Mouse (Mus musculus) frontal cortex, postnatal 25 days (tissue): Measurements from ENCODE around the gene Kirrel.

Source experiments
- DNase-seq, 2 experiments: peaks; one replicate each; pipeline ENCODE4 v3.0.0; 2022; ENCODE audit warnings: low spot score in 2 of 2

Gene Kirrel

DNA sequence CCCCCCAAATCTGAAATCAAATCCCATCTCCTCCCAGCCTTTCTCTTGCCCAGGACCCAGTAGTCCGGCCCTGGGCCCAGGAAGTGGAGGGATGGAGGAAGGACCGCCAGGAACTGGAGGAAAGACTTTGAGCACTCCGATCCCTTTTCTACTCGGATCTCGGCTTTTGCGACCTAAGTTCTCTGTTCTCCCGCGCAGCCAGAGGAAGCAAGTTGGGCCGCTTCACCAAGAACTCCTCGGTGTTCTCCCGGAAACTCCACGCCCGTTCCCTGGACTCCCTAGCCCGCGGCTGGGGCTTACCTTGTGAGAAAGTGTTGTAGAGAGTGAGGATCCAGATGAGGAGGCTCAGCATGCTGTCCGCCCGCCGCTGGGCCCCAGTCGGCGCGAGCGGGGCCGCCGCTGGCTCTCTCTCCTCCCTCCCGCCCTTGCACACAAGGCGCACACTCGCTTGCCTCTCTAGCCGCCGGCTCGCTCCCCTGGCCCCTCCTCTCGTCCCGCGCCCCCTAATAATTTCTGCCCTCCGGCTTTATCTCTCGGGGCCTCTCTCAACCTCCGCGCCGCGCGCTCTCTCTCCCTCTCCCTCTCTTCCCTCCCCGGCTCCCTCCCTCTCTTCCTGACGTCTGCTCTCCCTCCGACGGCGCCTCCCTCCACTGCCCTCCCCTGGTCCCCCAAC is at the start of gene Kirrel:
Kirrel (minus strand) TSS at position 652 of the 673 bp plus-strand sequence.
- DNase-seq = no peak

DNA sequence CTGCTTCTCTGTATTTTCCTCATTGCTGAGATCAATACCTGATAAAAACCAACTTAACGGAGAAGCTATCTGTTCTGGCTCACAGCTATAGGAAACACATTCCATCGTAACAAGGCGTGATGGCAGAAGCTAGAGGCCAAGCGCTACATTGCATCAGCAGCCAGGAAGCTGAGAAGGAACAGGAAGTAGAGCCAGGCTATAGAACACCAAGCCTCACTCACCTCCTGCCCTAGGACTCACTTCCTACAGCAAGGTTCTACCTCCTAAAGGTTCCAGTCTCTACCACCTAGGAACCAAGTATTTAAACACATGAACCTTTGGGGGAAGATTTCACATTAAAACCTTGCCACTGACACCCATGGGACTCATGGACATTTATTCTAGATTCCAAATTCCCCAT is 49.1 kb upstream of the Kirrel start:
- no peak for DNase-seq

DNA sequence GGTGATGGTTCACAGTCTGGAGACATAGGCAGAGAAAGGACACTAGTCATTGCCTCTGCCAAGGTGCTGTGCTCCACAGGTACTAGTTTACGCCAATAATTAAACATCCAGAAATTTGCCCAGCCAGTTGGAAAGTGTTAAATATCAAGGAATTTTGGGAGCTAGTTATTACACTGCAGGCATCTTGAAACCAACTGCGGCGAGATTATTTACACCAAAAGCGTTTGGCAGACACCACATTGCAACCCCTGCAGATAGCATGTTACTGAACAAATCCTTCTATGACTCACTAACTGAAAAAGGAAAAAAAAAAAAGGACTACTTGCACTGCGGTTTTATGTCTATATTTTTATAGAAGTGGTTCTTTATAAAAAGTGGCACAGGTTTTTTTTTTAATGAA is 47.8 kb upstream of the Kirrel start:
- no peak for DNase-seq

DNA sequence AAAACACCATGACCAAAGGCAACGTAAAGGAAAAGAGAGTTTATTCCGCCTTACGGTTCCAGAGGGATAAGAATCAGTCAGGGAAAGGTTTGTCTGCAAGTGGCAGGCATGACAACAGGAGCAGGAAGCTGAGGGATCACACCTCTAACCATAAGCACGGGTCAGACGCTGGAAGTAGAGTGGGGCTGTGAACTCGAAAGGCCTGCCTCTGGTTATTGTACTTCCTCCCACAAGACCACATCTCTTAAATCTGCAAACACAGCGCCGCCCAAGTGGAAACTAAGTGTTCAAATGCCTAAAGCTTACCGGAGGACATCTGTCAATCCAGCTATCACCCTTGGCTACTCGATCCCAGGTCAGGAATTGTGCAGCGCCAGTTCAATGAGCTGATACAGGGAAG is 40.6 kb upstream of the Kirrel start:
- DNase-seq = no peak

DNA sequence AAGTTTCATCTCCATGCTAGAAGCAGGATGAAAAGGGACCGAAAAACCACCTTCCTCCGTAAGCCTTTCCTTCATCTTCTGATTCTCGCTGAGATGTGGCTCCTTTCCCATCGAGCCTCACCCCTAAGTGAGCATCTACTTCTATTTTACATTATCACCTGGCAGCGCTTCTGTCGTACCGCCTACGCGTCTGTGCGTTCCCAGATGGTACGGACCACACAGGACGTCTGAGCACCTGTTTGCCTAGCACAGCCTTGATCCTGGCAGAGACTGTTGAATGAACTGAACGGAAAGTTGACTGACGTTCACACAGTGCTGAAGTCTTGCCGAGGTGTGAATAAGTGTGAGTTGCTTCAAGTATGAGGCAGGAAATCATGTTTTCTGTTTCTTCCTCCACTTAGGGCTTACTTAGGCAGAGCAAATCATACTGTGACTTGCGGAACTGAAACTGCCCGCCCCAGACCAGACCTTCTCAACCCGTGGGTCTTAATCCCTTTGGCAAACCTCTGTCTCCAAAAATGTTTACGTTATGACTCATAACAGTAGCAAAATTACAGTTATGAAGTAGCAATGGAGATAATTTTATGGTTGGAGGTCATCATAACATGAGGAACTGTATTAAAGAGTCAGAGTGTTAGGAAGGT is 39.8 kb upstream of the Kirrel start:
- no peak for DNase-seq

DNA sequence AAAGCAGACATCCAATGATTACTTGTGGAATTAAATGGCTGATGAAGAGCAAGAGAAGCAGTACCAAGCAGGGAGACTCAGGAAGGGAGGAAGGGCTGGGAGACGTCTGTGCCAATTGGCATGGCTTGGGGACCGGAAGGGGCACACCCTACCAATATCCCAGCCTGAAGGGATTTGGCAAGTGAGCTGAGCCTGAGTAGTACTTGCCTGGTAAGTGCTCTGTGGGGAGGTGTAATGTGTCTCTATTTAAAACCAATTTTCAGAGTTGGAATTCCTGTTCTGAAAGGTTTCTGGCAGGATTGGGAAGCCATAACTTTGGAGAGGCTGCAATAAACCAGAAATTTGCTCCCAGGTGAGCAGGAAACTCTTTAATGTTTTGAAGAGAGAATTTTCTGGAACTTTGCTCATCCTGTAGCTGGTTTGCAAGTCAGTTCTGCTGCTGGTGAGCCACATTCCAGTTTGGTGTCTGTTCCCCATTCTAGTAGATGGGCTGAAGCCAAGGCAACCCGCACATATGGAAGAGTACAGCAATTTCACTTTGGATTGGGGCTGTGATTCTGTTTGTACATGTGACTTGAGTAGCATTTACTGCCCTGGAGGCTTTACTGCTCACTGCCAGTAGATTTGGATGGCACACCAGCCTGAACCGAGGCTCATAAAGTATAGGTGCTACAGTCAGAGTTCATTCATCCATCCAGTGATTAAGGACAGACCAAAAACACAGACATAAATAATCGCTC is 32.0 kb upstream of the Kirrel start:
- no peak for DNase-seq

DNA sequence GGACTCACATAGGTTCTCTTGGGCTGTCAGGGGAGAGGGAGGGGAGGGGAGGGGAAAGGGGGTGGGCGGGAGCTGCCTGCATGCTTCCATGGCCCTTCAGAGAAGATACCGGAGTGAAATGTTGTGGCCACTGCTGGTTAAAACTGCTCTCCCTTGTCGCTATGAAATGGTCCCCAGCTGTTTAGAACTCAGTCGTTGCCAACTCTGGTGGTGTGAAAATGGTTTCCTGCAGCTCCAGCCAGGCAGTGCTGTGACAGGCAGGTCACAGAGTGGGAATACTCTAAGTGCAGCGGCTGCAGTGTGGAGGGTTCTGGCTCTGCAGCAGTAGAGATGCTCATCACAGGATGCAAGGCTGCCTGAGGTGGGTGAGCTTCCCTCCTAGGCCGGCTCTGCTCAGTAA is 22.1 kb upstream of the Kirrel start:
- no peak for DNase-seq

DNA sequence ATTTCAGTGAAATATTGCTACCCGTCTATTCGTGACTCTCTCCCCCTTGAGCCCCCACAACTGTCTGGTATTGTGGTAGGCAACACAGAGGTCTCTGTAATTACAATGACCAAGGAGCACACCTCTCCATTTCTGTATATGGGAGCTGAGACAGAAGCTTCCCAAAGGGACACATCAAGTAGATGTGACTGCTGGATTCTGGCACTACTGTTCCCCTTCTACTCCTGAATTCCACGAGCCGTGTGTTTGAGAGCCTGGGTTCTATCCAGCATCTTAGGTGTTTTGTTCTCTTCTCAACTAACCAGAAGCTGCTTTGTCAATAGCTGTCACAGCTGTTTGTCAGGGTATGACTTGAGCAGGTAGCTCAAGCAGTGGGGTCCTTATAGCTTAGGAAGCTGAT is 20.5 kb upstream of the Kirrel start:
- no peak for DNase-seq

DNA sequence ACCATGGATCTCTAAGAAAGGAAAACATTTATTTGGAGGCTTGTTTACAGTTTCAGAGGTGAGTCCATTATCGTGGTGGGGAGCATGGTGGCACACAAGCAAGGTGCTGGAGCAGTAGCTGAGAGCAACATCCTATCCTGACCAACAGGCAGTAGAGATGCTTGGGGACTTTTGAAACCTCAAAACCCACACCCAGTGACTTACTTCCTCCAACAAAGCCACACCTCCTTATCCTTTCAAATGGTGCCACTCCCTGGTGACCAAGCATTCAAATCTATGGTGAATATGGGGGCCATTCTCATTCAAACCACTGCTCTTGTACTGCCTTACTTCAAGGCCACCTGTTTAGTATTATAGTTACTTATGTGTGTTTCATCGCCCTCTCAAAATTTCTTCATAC is 20.0 kb upstream of the Kirrel start:
- DNase-seq = no peak

DNA sequence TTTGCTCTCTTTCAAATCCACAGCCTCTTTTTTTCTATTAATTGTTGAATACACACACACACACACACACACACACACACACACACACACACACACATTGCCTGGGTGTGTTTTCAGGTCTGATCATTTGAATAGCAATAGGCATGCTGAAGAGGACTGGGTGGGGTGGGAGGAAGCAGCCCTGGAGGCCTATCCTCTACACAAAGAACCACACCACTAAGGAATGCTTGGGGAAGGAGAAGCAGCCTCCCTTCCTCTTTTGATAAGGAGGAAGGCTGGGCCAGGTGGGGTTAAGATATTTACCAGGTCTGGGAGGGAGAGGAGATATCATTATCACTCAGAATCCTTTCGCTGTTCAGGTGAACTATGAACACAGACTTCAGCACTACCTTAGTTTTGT is 19.2 kb upstream of the Kirrel start:
- no peak for DNase-seq

DNA sequence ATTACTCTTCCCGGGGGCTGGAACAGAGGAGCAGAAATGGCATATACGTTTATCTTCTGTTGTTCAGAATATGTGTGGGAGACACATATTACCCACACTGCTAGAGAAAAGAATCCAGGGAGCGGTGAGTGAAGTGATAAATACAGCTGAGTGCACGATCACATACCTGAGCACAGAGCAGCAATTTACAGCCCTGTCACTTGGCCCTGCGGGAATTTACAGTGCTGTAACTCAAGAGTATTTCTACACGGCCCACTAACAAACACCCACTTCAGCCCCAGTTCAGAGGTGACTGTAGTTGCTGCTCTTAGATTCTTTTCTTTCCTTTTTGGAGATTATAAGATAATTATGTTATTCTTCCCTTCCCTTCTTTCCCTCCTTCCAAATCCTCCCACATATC is 18.8 kb upstream of the Kirrel start:
- DNase-seq = no peak

DNA sequence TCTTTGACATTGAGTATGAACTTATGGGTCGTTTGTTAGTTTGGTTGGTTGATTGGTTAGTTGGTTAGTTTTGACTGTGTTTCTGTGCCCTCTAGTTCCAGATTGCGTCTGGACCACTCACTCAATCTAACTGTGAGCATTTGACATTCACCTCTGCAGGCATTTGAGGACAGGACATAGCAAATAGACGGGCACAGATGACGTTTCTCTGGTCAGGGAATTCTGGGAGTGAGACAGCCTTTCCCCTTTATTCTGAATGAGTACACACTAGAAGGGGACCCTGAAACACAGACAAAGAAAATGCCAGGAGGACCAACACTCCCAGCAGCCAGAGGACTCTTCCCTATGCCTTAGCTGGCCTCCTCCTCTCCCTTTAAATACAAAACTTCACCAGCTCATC is 2.1 kb upstream of the Kirrel start:
- DNase-seq = no peak

DNA sequence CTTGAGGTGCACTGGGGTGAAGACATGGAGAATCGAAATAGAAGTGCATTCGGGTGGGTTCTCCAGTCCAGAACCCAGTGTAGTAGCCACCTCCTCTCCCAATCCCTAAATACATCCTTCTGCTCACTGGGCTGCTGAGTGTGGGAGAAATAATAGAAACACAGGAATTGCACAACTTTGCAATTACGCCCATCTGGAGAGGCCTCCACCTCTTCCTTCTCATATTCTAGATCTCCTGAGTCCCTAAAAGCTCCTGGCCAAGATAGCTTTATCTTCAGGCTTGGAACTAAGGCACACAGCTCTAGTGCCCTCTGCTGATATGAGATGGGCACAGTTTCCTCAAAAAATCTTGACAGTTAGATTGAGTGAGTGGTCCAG is 880 bp upstream of the Kirrel start:
- no peak for DNase-seq

DNA sequence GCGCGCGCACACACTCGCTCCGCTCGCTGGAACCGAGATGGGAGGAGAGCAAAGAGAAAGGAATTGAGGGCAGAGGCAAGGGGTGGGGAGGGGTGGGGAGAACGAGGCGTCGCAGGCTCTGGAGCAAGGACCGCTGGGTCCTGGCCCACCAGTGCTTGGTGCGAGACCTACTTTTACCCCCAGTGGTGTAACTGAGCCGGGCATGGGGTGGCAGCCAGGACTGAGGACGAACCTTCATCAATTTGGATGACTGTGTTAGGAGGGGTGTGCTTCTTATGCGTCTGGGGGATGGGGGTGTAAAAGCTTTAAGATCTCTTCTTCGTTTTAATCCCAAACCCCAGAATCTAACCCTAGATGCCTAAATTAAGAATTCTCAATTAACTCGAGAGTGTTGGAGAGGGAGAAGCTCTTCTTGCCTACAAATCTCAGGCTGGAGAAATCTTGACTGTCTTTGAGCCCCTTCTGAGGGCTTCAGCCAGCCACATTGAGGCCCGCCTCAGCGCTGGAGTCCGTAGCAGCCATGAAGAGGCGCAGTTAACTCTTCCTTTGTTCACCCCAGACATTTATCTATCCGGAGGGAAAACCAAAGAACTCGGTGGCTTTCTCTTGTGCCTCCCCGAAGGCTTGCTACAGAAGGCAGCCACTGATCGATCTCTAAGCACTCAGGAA is 356 bp upstream of the Kirrel start:
- DNase-seq = no peak

DNA sequence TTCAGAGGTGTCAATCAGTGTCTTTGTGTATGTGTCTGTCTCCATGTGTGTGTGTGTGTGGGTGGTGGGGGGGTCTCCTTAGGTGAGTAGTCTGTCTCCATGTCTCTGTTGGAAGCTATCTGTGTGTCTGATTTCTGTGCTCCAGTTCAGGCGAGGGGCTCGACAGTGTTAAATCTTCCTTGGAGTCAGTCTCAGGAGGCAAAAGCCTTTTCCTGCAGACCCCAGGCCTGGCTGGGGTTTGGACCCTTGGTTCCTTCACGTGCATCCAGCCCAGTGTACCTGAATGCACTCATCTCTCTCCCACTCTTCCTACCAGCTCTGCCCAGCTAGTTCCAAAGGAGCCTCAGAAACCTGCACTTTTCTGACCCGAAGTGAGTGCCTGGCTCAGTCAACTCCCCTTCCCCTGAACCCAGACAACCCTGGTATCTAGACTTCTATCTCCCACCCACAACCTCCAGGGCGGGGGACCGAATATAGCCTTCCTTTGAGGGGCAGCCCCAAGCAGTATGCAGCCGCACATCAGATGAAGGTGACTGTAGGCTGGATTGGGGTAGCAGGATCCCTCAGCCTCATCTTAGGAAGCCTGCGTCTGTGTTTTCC is 961 bp downstream of the Kirrel start:
- DNase-seq = no peak

DNA sequence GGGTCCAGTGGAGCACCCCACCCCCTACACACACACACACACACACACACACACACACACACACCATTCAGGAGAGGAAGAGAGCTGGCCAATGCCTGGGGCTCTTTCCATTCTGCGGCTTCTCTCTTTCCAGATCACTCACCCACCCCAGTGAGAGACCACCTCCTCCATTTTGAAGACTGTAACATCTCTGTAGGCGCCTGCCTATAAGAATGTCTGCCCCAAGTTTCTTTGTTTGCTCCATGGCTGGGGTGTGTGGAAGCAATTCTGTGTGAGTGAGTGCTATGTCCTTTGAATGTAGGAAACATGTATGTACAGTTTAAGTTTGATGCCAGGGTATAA is 1.5 kb downstream of the Kirrel start:
- no peak for DNase-seq

DNA sequence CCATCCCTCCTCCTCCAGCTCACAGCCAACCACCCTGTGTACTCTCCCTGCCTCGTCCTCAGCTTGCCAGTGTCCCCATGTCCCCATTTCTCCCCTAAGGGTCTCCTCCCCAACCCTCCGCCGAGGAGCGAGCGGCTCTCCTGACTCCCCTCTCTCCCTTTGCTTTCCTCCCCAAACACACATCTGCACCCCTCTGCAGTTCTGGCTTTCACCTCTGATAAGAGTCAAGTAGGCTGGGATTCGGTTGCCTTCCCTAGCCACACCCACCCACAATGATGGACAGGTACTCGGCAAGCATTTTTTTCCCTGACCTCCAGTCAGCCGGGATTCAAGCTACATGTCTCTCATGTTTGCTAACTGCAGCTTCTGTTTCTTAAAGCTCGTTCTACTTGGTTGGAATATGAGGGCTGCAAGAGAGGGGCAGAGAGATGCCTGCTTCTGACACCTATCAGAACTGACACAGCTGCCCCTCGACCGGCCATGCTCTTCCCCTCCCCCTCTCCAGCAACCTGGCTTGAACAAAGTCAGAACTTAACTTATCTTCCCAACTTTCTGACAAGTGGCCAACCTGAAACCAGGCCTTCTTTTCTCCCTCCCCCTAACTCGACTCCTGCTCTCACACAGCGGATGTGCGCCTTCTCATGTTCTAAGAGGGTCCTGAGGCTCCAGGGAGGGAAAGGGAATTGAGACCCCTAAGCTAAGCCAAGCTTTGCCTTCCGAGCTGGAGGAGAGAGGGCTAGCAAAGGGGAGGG is 2.0 kb downstream of the Kirrel start:
- no peak for DNase-seq

DNA sequence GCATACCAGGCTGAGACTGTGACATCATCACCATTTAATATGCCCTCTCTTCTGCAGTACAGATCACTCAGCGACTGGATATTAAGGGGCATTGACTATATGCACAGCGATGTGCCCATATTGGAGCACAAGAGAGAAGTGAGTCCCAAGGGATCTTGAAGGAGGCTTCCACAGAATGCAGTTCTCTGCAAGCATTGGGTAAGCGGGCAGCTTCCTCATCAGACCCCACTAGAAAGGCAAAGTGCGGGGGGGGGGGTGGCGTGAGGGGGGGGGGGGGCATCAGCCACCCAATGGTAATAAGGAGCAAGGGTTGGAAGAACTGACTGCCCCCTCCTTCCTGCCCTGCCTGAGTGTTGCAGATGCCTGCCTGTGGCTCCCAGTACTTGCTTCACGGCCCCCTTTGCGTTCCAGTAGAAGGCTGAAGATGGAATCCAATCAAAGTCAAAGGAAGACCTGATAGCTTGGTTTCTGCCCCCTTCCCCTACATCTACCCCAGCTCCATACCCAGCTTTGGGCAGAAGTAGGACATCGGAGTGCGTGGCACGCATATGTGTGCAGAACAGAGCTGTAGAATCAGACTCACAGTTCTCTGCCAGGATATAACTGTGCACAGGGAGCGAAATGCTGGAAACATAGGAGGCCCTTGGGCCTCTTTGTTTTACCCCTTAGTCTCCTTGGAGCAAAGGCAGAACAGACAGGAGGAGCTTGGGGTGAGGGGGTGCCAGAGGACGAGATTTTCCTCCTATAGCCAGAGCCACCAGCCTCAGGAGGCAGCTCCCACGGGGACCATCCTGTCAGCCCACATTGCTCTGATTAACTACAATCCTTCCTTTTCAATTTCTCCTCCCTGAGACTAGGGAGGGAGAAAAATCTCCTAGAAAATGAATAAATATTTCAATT is 3.1 kb downstream of the Kirrel start:
- DNase-seq = no peak

DNA sequence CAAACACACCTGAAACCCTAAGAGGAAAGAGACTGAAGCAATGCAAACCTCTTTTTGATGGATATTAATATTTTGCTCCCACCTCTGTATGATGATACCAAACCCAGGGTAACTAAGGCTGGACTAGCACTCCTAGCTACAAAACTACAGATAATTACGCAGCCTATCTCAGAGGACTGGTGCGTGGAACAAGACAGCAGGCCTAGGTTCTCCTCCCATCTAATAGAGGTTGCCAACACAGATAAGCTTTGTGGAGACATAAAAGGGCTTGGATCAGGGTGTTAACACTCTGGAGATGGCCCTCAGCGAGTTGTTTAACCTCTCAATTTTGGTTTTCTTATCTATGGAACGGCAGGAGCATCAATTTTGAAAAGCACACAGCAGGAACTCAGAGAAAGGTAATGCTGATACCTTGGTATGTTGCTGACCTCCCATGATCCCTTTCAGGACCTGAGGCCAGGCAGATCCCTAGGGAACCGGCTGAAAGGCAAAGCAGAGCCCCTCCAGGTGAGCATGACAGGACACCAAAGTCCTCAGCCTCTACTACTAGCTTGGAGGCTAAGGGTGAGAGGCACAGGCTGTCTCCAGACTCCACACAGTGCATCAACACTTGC is 5.0 kb downstream of the Kirrel start:
- DNase-seq = no peak

DNA sequence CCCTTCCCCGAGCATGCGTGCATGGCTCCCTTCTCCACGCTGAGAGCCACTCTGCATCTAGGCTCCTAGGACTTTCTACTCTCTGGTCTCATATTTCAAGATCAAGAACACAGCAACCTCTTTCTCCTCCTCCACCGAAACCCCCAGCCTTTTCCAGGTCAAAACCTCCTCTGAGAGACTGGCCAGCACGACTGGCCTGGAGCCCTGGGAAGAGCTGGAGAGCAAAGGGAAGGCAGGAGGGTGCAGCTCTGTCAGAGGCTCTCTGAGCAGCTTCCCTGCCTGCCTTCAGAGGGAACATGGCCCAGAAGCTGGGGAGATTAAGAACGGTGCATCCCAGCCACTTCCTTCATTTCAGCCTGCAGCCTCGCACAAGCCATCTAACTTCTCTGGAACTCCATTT is 5.8 kb downstream of the Kirrel start:
- DNase-seq = no peak
